Mouse (Mus musculus): ENCODE data around the gene Fam104a. TPM values are rescaled to one million over a fixed set of nuclear protein-coding genes. Genes with fewer than 3 reads are reported as not detected.

The Fam104a gene
- total and polyA plus RNA-seq, 3 experiments: 14.6 to 57.0 (median 35.3) TPM

- no peaks in the 10 kb centered on the region for H3K9me3 ChIP-seq (replicated peaks; ENCODE audit: low read length)
- no peak overlapping the region for H3K4me3 ChIP-seq (replicated peaks in 1 of 3; ENCODE audit: low read depth in 2 of 3, low read length in 2 of 3, poor library complexity in 1 of 3)
- H3K4me1 ChIP-seq (ENCODE audit: control insufficient read depth in 1 of 2, insufficient read depth in 2 of 2): no peaks in the 10 kb centered on the region; a peak in 1 of 4 replicates
- no peak overlapping the region for H3K9ac ChIP-seq (ENCODE audit: insufficient read depth, low read depth)
- no peaks in the 10 kb centered on the region for H3K79me2 ChIP-seq (replicated peaks; ENCODE audit: control insufficient read depth, extremely low read depth, insufficient read depth, poor library complexity, severe bottlenecking)
- H3K4me2 ChIP-seq (ENCODE audit: insufficient read depth, low read depth, poor library complexity, severe bottlenecking): no peak overlapping the region
- H3K36me3 ChIP-seq (replicated peaks in 1 of 2; ENCODE audit: control insufficient read depth in 1 of 2, insufficient read depth in 1 of 2, low read length in 1 of 2): no peaks in the 10 kb centered on the region
- TF ChIP-seq MXI1 (IDR thresholded peaks at IDR 0.05; ENCODE audit: low read depth, low read length) (no peak), PAX5 (IDR thresholded peaks at IDR 0.05; ENCODE audit: low read length) (no peak), NRF1 (IDR thresholded peaks at IDR 0.05; ENCODE audit: low read depth, low read length) (no peak), MYC (IDR thresholded peaks at IDR 0.05; ENCODE audit: low read depth, low read length) (no peak), RAD21 (IDR thresholded peaks at IDR 0.05; ENCODE audit: low read depth, low read length) (no peak), CHD1 (IDR thresholded peaks at IDR 0.05; ENCODE audit: low read depth, low read length) (no peak), UBTF (IDR thresholded peaks at IDR 0.05; ENCODE audit: low read depth, low read length) (no peak)
- dilution Hi-C loops (cut with MboI; ENCODE audit: extremely low pct_ligation_motif_present, extremely low pct_unique_long_range_greater_than_20kb, low sequenced_read_pairs): no loop called here
- H3K27ac ChIP-seq (ENCODE audit: insufficient read depth, low read depth): no peak overlapping the region
- in situ Hi-C loops (cut with MboI; ENCODE audit: low pct_ligation_motif_present, low pct_unique_long_range_greater_than_20kb, low sequenced_read_pairs): no loop called here
- H3K27me3 ChIP-seq (replicated peaks): peaks cover 27% of the 10 kb centered on the region
- DNase-seq (ENCODE audit: extremely low read depth): no peak
Measured at GRCm38 (mm10) chr11:113631862-113632261, 52.1 kb downstream of the Fam104a start.

GRCm38 (mm10) chr11:113631302-113631701 is 52.7 kb downstream of the Fam104a start:
- Histone ChIP-seq H3K36me3 (replicated peaks in 1 of 2; ENCODE audit: control insufficient read depth in 1 of 2, insufficient read depth in 1 of 2, low read length in 1 of 2) (no peaks in the 10 kb centered on the region), H3K4me3 (replicated peaks in 1 of 3; ENCODE audit: low read depth in 2 of 3, low read length in 2 of 3, poor library complexity in 1 of 3) (no peak overlapping the region), H3K9me3 (replicated peaks; ENCODE audit: low read length) (no peaks in the 10 kb centered on the region), H3K27ac (ENCODE audit: insufficient read depth, low read depth) (no peak overlapping the region), H3K4me2 (ENCODE audit: insufficient read depth, low read depth, poor library complexity, severe bottlenecking) (no peak overlapping the region), H3K4me1 (ENCODE audit: control insufficient read depth in 1 of 2, insufficient read depth in 2 of 2) (no peaks in the 10 kb centered on the region; a peak in 1 of 4 replicates), H3K9ac (ENCODE audit: insufficient read depth, low read depth) (no peak overlapping the region), H3K79me2 (replicated peaks; ENCODE audit: control insufficient read depth, extremely low read depth, insufficient read depth, poor library complexity, severe bottlenecking) (no peaks in the 10 kb centered on the region), H3K27me3 (replicated peaks) (peaks cover 24% of the 10 kb centered on the region)
- dilution Hi-C loops (cut with MboI; ENCODE audit: extremely low pct_ligation_motif_present, extremely low pct_unique_long_range_greater_than_20kb, low sequenced_read_pairs): no loop called here
- in situ Hi-C loops (cut with MboI; ENCODE audit: low pct_ligation_motif_present, low pct_unique_long_range_greater_than_20kb, low sequenced_read_pairs): no loop called here
- TF ChIP-seq BHLHE40 (IDR thresholded peaks at IDR 0.05; ENCODE audit: low read depth, low read length) (no peak), MAX (IDR thresholded peaks at IDR 0.05; ENCODE audit: low read length) (no peak), MAFK (IDR thresholded peaks at IDR 0.05; ENCODE audit: insufficient replicate concordance, low read length) (no peak), CTCF (conservative IDR thresholded peaks at IDR 0.05 in 1 of 2, IDR thresholded peaks at IDR 0.05 in 1 of 2; ENCODE audit: low read depth in 2 of 2, low read length in 2 of 2) (no peak), USF1 (IDR thresholded peaks at IDR 0.05; ENCODE audit: low read depth, low read length) (no peak), MXI1 (IDR thresholded peaks at IDR 0.05; ENCODE audit: low read depth, low read length) (no peak), ZNF384 (IDR thresholded peaks at IDR 0.05; ENCODE audit: low read depth, low read length) (no peak)
- no peak for DNase-seq (ENCODE audit: extremely low read depth)

DNA sequence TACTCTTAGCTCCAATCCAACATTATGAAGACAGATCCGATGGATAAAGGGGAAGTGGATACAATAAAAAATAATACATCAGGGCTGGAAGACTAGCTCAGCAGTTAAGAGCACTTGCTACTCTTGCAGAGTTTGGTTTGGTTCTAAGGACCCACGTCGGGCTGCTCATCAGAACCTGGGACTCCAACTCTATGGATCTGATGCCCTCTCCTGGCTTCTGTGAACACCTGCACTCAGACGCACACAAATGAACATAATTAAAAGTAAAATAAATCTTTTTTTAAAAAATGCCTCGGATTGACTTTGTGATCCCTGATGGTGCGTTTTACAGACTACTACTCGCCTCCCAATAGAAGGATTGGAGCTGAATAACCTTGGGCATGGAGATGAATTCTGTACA is 53.3 kb downstream of the Fam104a start:
- Histone ChIP-seq H3K4me1 (ENCODE audit: control insufficient read depth in 1 of 2, insufficient read depth in 2 of 2) (no peaks in the 10 kb centered on the region; a peak in 1 of 4 replicates), H3K27me3 (replicated peaks) (peaks cover 21% of the 10 kb centered on the region), H3K9me3 (replicated peaks; ENCODE audit: low read length) (no peaks in the 10 kb centered on the region), H3K4me3 (replicated peaks in 1 of 3; ENCODE audit: low read depth in 2 of 3, low read length in 2 of 3, poor library complexity in 1 of 3) (no peak overlapping the region), H3K36me3 (replicated peaks in 1 of 2; ENCODE audit: control insufficient read depth in 1 of 2, insufficient read depth in 1 of 2, low read length in 1 of 2) (no peaks in the 10 kb centered on the region), H3K9ac (ENCODE audit: insufficient read depth, low read depth) (no peak overlapping the region), H3K79me2 (replicated peaks; ENCODE audit: control insufficient read depth, extremely low read depth, insufficient read depth, poor library complexity, severe bottlenecking) (no peaks in the 10 kb centered on the region), H3K4me2 (ENCODE audit: insufficient read depth, low read depth, poor library complexity, severe bottlenecking) (no peak overlapping the region), H3K27ac (ENCODE audit: insufficient read depth, low read depth) (no peak overlapping the region)
- TF ChIP-seq MXI1 (IDR thresholded peaks at IDR 0.05; ENCODE audit: low read depth, low read length) (no peak), IRF4 (IDR thresholded peaks at IDR 0.05; ENCODE audit: low read depth, low read length) (no peak), MAFK (IDR thresholded peaks at IDR 0.05; ENCODE audit: insufficient replicate concordance, low read length) (no peak), CTCF (conservative IDR thresholded peaks at IDR 0.05 in 1 of 2, IDR thresholded peaks at IDR 0.05 in 1 of 2; ENCODE audit: low read depth in 2 of 2, low read length in 2 of 2) (peak; percentile 32 to 71; a peak in 3 of 4 replicates), SMC3 (IDR thresholded peaks at IDR 0.05; ENCODE audit: low read depth, low read length) (peak; percentile 66), RAD21 (IDR thresholded peaks at IDR 0.05; ENCODE audit: low read depth, low read length) (peak; percentile 79), TCF12 (IDR thresholded peaks at IDR 0.05; ENCODE audit: low read depth, low read length) (no peak)
- DNase-seq (ENCODE audit: extremely low read depth): peak; percentile 38
- in situ Hi-C loops (cut with MboI; ENCODE audit: low pct_ligation_motif_present, low pct_unique_long_range_greater_than_20kb, low sequenced_read_pairs): no loop called here
- dilution Hi-C loops (cut with MboI; ENCODE audit: extremely low pct_ligation_motif_present, extremely low pct_unique_long_range_greater_than_20kb, low sequenced_read_pairs): no loop called here
